In genomic region chr11:114741451-114741850, GRCm38 (mm10) we compare ENCODE assay signal across 1 mouse cellular context.
TF ChIP-seq lines count a peak whose summit lies in the region.

No protein-coding gene starts in this region.

TF ChIP-seq in CH12.LX, 34 proteins besides CTCF, POLR2A, EP300 and RAD21:
- TF ChIP-seq MXI1 (IDR thresholded peaks at IDR 0.05; ENCODE audit: low read depth, low read length) = no peak
- no peak for TF ChIP-seq NELFE (IDR thresholded peaks at IDR 0.05; ENCODE audit: low read depth, low read length)
- TF ChIP-seq ZKSCAN1 (IDR thresholded peaks at IDR 0.05; ENCODE audit: borderline replicate concordance, low read depth, low read length) = no peak
- no peak for TF ChIP-seq POLR2AphosphoS2 (IDR thresholded peaks at IDR 0.05; ENCODE audit: low read depth, low read length)
- peak; percentile 92 for TF ChIP-seq TCF12 (IDR thresholded peaks at IDR 0.05; ENCODE audit: low read depth, low read length)
- TF ChIP-seq SMC3 (IDR thresholded peaks at IDR 0.05; ENCODE audit: low read depth, low read length) = no peak; the same call in 1 of the 2 replicates
- TF ChIP-seq ELF1 (IDR thresholded peaks at IDR 0.05; ENCODE audit: low read depth, low read length) = no peak
- TF ChIP-seq ETS1 (conservative IDR thresholded peaks at IDR 0.05; ENCODE audit: low read depth, low read length) = peak; percentile 62
- no peak for TF ChIP-seq MYC (IDR thresholded peaks at IDR 0.05; ENCODE audit: low read depth, low read length)
- peak; percentile 44 for TF ChIP-seq BHLHE40 (IDR thresholded peaks at IDR 0.05; ENCODE audit: low read depth, low read length)
- TF ChIP-seq USF2 (conservative IDR thresholded peaks at IDR 0.05; ENCODE audit: low read depth, low read length) = no peak
- no peak for TF ChIP-seq MAZ (IDR thresholded peaks at IDR 0.05; ENCODE audit: low read depth, low read length)
- no peak for TF ChIP-seq MAX (IDR thresholded peaks at IDR 0.05; ENCODE audit: low read length)
- no peak for TF ChIP-seq TBP (conservative IDR thresholded peaks at IDR 0.05; ENCODE audit: low read depth, low read length)
- no peak for TF ChIP-seq GABPA (IDR thresholded peaks at IDR 0.05; ENCODE audit: insufficient replicate concordance, low read depth, low read length)
- TF ChIP-seq NRF1 (IDR thresholded peaks at IDR 0.05; ENCODE audit: low read depth, low read length) = no peak
- TF ChIP-seq JUND (conservative IDR thresholded peaks at IDR 0.05; ENCODE audit: low read depth, low read length) = no peak
- no peak for TF ChIP-seq JUN (IDR thresholded peaks at IDR 0.05; ENCODE audit: insufficient read depth, low read depth, low read length)
- no peak for TF ChIP-seq ZMIZ1 (IDR thresholded peaks at IDR 0.05; ENCODE audit: low read depth, low read length)
- TF ChIP-seq MEF2A (IDR thresholded peaks at IDR 0.05; ENCODE audit: borderline replicate concordance, low read depth, low read length) = peak; percentile 38; the same call in 1 of the 2 replicates
- TF ChIP-seq E2F4 (IDR thresholded peaks at IDR 0.05; ENCODE audit: insufficient replicate concordance, low read depth, low read length) = no peak
- TF ChIP-seq ZNF384 (IDR thresholded peaks at IDR 0.05; ENCODE audit: low read depth, low read length) = no peak
- TF ChIP-seq IRF4 (IDR thresholded peaks at IDR 0.05; ENCODE audit: low read depth, low read length) = peak; percentile 61
- no peak for TF ChIP-seq MAFK (IDR thresholded peaks at IDR 0.05; ENCODE audit: insufficient replicate concordance, low read length)
